Mouse (Mus musculus): ENCODE measurements at regions not wholly inside any gene's neighbourhood (a gene's known extent, or its start where the extent isn't known, plus 50 kb on each side); places are given as distances from the start of the nearest gene placed in this dataset.

- ATAC-seq (ENCODE audit: low FRiP score, low read depth): no peak
- H3K4me2 ChIP-seq (replicated peaks): no peak overlapping the region
- no peaks in the 10 kb centered on the region for H3K4me1 ChIP-seq
- H3K9ac ChIP-seq: no peak overlapping the region
- H3K4me3 ChIP-seq: no peak overlapping the region
- H3K27ac ChIP-seq: no peak overlapping the region
- H3K36me3 ChIP-seq: no peaks in the 10 kb centered on the region
- no peaks in the 10 kb centered on the region for H3K27me3 ChIP-seq
- no peaks in the 10 kb centered on the region for H3K9me3 ChIP-seq
- WGBS: 62% methylated on average over 6 of the region's 6 CpGs
Measured at GRCm38 (mm10) chr8:115420131-115420530, 287.5 kb downstream of the Maf start.

- no peak overlapping the region for H3K27ac ChIP-seq
- no peaks in the 10 kb centered on the region for H3K36me3 ChIP-seq
- peaks cover 7% of the 10 kb centered on the region for H3K4me1 ChIP-seq
- H3K9me3 ChIP-seq: no peaks in the 10 kb centered on the region
- H3K4me2 ChIP-seq (replicated peaks): no peak overlapping the region
- no peaks in the 10 kb centered on the region for H3K27me3 ChIP-seq
- WGBS: 60% methylated on average over 6 of the region's 6 CpGs
- no peak overlapping the region for H3K4me3 ChIP-seq
- no peak overlapping the region for H3K9ac ChIP-seq
- ATAC-seq (ENCODE audit: low FRiP score, low read depth): no peak
Measured at GRCm38 (mm10) chr8:115418056-115418455, 289.5 kb downstream of the Maf start.

DNA sequence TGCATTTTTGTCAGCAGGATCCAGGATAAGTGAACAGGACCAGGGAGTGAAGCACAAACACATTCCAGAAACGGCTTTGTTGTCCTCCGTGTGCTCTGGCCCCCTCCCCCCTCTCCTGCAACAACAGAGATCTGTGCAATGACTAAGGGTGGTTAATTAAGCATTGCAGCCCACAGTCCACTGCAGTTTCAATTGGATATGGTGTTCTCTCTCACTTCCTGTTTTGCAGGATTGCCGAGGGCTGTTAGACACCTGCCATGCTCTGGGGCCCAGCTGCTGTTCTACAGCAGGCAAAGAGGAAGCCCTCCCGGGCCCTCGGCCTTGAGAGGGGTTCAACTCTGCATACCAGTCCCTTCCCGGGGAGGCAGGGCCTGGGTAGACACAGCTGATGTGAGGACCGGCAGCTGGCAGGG, 293.5 kb downstream of the Maf start:
- Histone ChIP-seq H3K4me3 (no peak overlapping the region), H3K9ac (no peak overlapping the region), H3K27me3 (no peaks in the 10 kb centered on the region), H3K9me3 (no peaks in the 10 kb centered on the region), H3K4me2 (replicated peaks) (no peak overlapping the region), H3K4me1 (peaks cover 7% of the 10 kb centered on the region), H3K36me3 (no peaks in the 10 kb centered on the region), H3K27ac (no peak overlapping the region)
- 6% methylated on average over 7 of the region's 7 CpGs for WGBS
- ATAC-seq (ENCODE audit: low FRiP score, low read depth): 0 out of 2 replicates have a peak, but pooled peaks have one; percentile 40

DNA sequence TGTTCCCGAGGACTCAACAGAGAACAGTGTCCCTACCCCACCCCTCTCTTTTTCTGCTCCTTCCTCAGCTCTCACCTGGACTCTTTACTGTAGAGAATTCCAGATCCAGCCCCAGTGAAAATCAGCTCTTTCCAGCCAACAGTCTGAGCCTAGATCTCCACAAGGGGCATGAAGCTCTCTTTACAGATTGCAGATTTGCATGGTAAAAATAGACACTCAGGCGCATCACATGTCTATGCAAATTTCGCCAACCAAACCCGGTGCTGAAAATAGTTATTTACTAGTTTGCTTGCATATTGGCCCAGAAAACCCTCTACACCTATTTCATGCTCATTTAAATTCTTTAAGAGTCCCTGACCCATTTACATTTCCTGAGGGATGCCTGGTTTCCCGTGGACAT, 295.8 kb downstream of the Maf start:
- Histone ChIP-seq H3K36me3 (no peaks in the 10 kb centered on the region), H3K4me2 (replicated peaks) (no peak overlapping the region), H3K4me1 (peaks cover 7% of the 10 kb centered on the region), H3K4me3 (no peak overlapping the region), H3K9ac (no peak overlapping the region), H3K9me3 (0 out of 2 replicates have a peak, but pooled peaks cover 4% of the 10 kb centered on the region), H3K27me3 (no peaks in the 10 kb centered on the region), H3K27ac (no peak overlapping the region)
- 83% methylated on average over 5 of the region's 5 CpGs for WGBS
- ATAC-seq (ENCODE audit: low FRiP score, low read depth): no peak

DNA sequence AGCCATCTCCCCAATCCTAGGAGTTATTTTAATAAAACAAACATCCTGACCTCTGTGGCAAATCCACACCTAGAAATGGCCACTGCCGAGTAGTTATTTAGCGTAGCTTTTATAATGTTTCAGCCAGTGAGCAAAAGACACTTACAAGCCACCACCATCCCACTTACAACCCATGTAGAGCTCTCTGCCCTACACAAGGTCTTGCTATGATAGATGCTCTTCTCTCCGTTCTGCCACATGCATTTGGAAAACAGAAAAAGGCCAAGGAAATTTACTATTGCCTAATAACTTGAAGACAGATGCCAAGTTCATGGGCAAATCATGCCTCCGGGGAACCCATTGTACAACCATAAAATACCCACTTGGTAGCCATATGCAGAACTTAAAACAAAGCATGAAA, 296.5 kb downstream of the Maf start:
- Histone ChIP-seq H3K36me3 (no peaks in the 10 kb centered on the region), H3K4me3 (no peak overlapping the region), H3K9ac (no peak overlapping the region), H3K4me1 (peaks cover 7% of the 10 kb centered on the region), H3K9me3 (0 out of 2 replicates have a peak, but pooled peaks cover 4% of the 10 kb centered on the region), H3K27me3 (no peaks in the 10 kb centered on the region), H3K27ac (no peak overlapping the region), H3K4me2 (replicated peaks) (no peak overlapping the region)
- ATAC-seq (ENCODE audit: low FRiP score, low read depth): no peak
- WGBS: 88% methylated on average over 4 of the region's 4 CpGs

- ATAC-seq (ENCODE audit: low FRiP score, low read depth): no peak
- Histone ChIP-seq H3K4me2 (replicated peaks) (no peak overlapping the region), H3K27me3 (no peaks in the 10 kb centered on the region), H3K36me3 (no peaks in the 10 kb centered on the region), H3K27ac (no peak overlapping the region), H3K9me3 (0 out of 2 replicates have a peak, but pooled peaks cover 4% of the 10 kb centered on the region), H3K4me1 (peaks cover 7% of the 10 kb centered on the region), H3K4me3 (no peak overlapping the region), H3K9ac (no peak overlapping the region)
- WGBS: 95% methylated on average over 3 of the region's 3 CpGs
Measured at GRCm38 (mm10) chr8:115410191-115410590, 297.4 kb downstream of the Maf start.

DNA sequence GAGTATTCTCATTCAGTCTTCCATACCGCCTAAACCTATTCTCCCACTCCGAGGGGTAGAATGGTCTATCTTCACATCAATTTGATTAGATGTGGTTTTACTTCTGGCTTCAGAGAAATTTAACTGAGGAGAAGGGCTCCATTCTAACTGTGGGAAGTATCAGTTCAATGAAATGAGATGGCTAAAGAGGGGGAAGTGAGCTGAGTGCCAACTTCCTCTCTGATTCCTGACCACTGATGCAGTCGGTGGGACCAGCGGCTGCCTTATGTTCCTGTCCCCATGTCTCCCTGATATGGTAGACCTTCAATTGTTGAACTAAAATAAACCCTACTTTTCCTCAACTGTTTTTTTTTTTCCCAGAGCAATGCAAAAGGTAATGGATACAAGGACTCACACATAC, 300.1 kb downstream of the Maf start:
- Histone ChIP-seq H3K4me3 (no peak overlapping the region), H3K27me3 (0 out of 2 replicates have a peak, but pooled peaks cover 4% of the 10 kb centered on the region), H3K4me2 (replicated peaks) (no peak overlapping the region), H3K9me3 (0 out of 2 replicates have a peak, but pooled peaks cover 4% of the 10 kb centered on the region), H3K9ac (no peak overlapping the region), H3K36me3 (no peaks in the 10 kb centered on the region), H3K4me1 (peaks cover 1% of the 10 kb centered on the region), H3K27ac (no peak overlapping the region)
- WGBS: 96% methylated on average over 4 of the region's 4 CpGs
- ATAC-seq (ENCODE audit: low FRiP score, low read depth): no peak

DNA sequence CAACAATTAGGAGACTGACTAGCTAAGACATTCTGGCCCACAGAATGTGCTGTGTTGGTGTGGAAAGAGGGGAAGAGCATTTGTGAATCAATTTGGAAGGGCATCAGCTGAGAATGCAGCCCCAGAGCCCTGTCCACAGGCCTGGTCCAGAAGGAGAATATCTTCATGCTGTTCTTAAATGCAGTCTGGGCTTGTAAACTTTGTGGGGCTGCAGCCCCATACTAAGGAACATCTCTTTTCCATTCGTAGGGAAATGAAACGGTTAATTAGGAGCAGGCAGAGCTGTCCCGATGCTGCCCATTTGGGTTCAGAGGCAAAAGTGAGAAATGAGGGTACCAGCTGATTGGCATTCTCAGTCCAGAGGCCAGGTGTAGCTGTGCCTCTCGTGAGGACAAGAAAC, 304.0 kb downstream of the Maf start:
- Histone ChIP-seq H3K9ac (no peak overlapping the region), H3K27ac (no peak overlapping the region), H3K4me1 (peaks cover 14% of the 10 kb centered on the region), H3K4me3 (no peak overlapping the region), H3K4me2 (replicated peaks) (no peak overlapping the region), H3K9me3 (0 out of 2 replicates have a peak, but pooled peaks cover 4% of the 10 kb centered on the region), H3K36me3 (no peaks in the 10 kb centered on the region), H3K27me3 (peaks cover 10% of the 10 kb centered on the region; the same call in 1 of the 2 replicates)
- no peak for ATAC-seq (ENCODE audit: low FRiP score, low read depth)
- 43% methylated on average over 4 of the region's 4 CpGs for WGBS

- H3K9me3 ChIP-seq: 0 out of 2 replicates have a peak, but pooled peaks cover 4% of the 10 kb centered on the region
- no peaks in the 10 kb centered on the region for H3K36me3 ChIP-seq
- H3K9ac ChIP-seq: no peak overlapping the region
- peaks cover 10% of the 10 kb centered on the region; the same call in 1 of the 2 replicates for H3K27me3 ChIP-seq
- H3K27ac ChIP-seq: no peak overlapping the region
- peaks cover 15% of the 10 kb centered on the region for H3K4me1 ChIP-seq
- H3K4me2 ChIP-seq (replicated peaks): no peak overlapping the region
- ATAC-seq (ENCODE audit: low FRiP score, low read depth): no peak
- 53% methylated on average over 10 of the region's 10 CpGs for WGBS
- H3K4me3 ChIP-seq: no peak overlapping the region
Measured at GRCm38 (mm10) chr8:115402471-115403197, 305.0 kb downstream of the Maf start.
